Mouse (Mus musculus): ENCODE measurements around the gene Uchl1. TPM values are rescaled to one million over a fixed set of nuclear protein-coding genes. Genes with fewer than 3 reads are reported as not detected.

Uchl1 gene
- 14.5 and 23.7 TPM in 2 replicates for polyA plus RNA-seq (2012; rRNA removed; ENCODE audit: low replicate concordance)

DNA sequence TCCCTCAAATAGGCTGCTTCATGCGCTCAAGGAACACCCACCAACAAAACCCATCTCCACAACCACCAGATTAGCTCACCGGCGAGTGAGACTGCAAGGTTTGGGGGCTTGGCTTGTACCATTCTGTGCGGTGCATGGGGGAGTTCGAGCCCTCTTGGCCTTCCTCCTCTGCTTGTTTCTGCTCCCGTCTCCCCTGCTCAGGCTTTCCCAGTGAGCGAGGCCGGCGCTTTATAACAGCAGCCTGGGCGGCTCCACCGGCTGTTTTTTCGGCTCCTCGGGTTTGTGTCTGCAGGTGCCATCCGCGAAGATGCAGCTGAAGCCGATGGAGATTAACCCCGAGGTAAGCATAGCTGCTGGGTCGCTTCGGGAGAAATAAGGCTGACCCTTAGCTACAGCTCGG is at the start of gene Uchl1:
Gene Uchl1 (plus strand): TSS at position 109 of the 400 bp plus-strand sequence.

Other genes with a start within 250 kb of the Uchl1 start
- gene Apbb2, start 57.3 kb upstream of the Uchl1 start, polyA plus RNA-seq (2012; rRNA removed; ENCODE audit: low replicate concordance) = 2.5 and 4.6 TPM in 2 replicates
- gene Limch1, start 69.7 kb downstream of the Uchl1 start, polyA plus RNA-seq (2012; rRNA removed; ENCODE audit: low replicate concordance) = 0.51 and 1.0 TPM in 2 replicates